Mouse (Mus musculus) limb, embryonic 11.5 days (tissue): Measurements from ENCODE around the gene Arhgap22. TPM values are rescaled to one million over a fixed set of nuclear protein-coding genes. Genes with fewer than 3 reads are reported as not detected.

Experiments used
- ATAC-seq: fragments of 200-750 bp; cut with Nextera tagmentation; 2 replicates; pipeline ENCODE4 v1.8.0; 2017; ENCODE audit warnings: low read depth; ENCODE audit not compliant: insufficient number of reproducible peaks, low FRiP score, low TSS enrichment
- DNase-seq: peaks from one replicate; pipeline ENCODE4 v3.0.0-alpha.2; 2015; ENCODE audit warnings: low spot score
- H3K27ac ChIP-seq: fragments of 300-500 bp; sonication (generic); replicated peaks from 2 replicates; pipeline ENCODE4 v1.5.1; 2014; ENCODE audit warnings: low read depth, mild to moderate bottlenecking, low read length
- H3K27me3 ChIP-seq: fragments of 300-500 bp; sonication (generic); 2 replicates; pipeline ENCODE4 v1.6.1; 2014; ENCODE audit warnings: mild to moderate bottlenecking, low read length, mixed read lengths; ENCODE audit not compliant: control insufficient read depth, insufficient read depth
- H3K36me3 ChIP-seq: fragments of 300-500 bp; sonication (generic); 2 replicates; pipeline ENCODE4 v1.6.1; 2014; ENCODE audit warnings: mild to moderate bottlenecking, low read length, moderate library complexity, mixed read lengths; ENCODE audit not compliant: control insufficient read depth, insufficient read depth
- H3K4me1 ChIP-seq: fragments of 300-500 bp; sonication (generic); 2 replicates; pipeline ENCODE4 v1.6.1; 2014; ENCODE audit warnings: low read length, mixed read lengths; ENCODE audit not compliant: control insufficient read depth, insufficient read depth
- H3K4me2 ChIP-seq: fragments of 300-500 bp; sonication (generic); 2 replicates; pipeline ENCODE4 v1.6.1; 2014; ENCODE audit warnings: low read depth, mild to moderate bottlenecking, moderate library complexity; ENCODE audit not compliant: severe bottlenecking
- H3K4me3 ChIP-seq: fragments of 300-500 bp; sonication (generic); 2 replicates; pipeline ENCODE4 v1.5.1; 2014; ENCODE audit warnings: low read depth, low read length
- H3K9ac ChIP-seq: fragments of 300-500 bp; sonication (generic); 2 replicates; pipeline ENCODE4 v1.6.1; 2014; ENCODE audit warnings: mild to moderate bottlenecking, low read length
- H3K9me3 ChIP-seq: fragments of 300-500 bp; sonication (generic); 2 replicates; pipeline ENCODE4 v1.6.1; 2016; ENCODE audit warnings: low read length; ENCODE audit not compliant: control insufficient read depth
- WGBS: fragments of 180-500 bp; shearing (Covaris S2); extraction: QIAGEN DNeasy Blood & Tissue Kit; methylation state at CpG from one replicate; pipeline ENCODE4 v1.1.7; 2014; 5-methylcytosine and 5-hydroxymethylcytosine counted together
- polyA plus RNA-seq: library from polyadenylated mRNA; unstranded; fragments of >200 nt; fragmentation: Nextera tagmentation; extraction: Ambion mirVana; gene quantifications from 2 replicates; pipeline ENCODE4 v1.2.1, GENCODE M21; 2014

Arhgap22 gene
- polyA plus RNA-seq, 1 experiment from 2014 or later, result 2.7 TPM

GRCm38 (mm10) chr14:33377211-33377610 is 163.4 kb downstream of the Arhgap22 start:
- no peaks in the 10 kb centered on the region for H3K9me3 ChIP-seq
- 88% methylated on average over 3 of the region's 3 CpGs for WGBS
- no peak overlapping the region for H3K4me2 ChIP-seq
- no peaks in the 10 kb centered on the region for H3K4me1 ChIP-seq
- no peak overlapping the region for H3K4me3 ChIP-seq
- peaks cover 2% of the 10 kb centered on the region; the same call in 1 of the 2 replicates for H3K36me3 ChIP-seq
- no peak for DNase-seq
- H3K27me3 ChIP-seq, result no peaks in the 10 kb centered on the region
- no peak overlapping the region for H3K27ac ChIP-seq
- H3K9ac ChIP-seq, result no peak overlapping the region
- ATAC-seq, result no peak

- no peak overlapping the region for H3K9ac ChIP-seq
- no peaks in the 10 kb centered on the region for H3K9me3 ChIP-seq
- no peak overlapping the region for H3K4me3 ChIP-seq
- WGBS, result 86% methylated on average over 5 of the region's 5 CpGs
- no peak overlapping the region for H3K27ac ChIP-seq
- no peaks in the 10 kb centered on the region for H3K27me3 ChIP-seq
- H3K36me3 ChIP-seq, result peaks cover 4% of the 10 kb centered on the region; the same call in 1 of the 2 replicates
- H3K4me1 ChIP-seq, result no peaks in the 10 kb centered on the region
- no peak overlapping the region for H3K4me2 ChIP-seq
- ATAC-seq, result no peak
- no peak for DNase-seq
Measured at GRCm38 (mm10) chr14:33378723-33379122, 164.9 kb downstream of the Arhgap22 start.

- Histone ChIP-seq H3K9ac (no peak overlapping the region), H3K4me2 (no peak overlapping the region), H3K36me3 (peaks cover 5% of the 10 kb centered on the region; the same call in 1 of the 2 replicates), H3K27me3 (no peaks in the 10 kb centered on the region), H3K4me1 (no peaks in the 10 kb centered on the region), H3K27ac (no peak overlapping the region), H3K4me3 (no peak overlapping the region), H3K9me3 (no peaks in the 10 kb centered on the region)
- DNase-seq (no peak), ATAC-seq (no peak)
- 90% methylated on average over 6 of the region's 6 CpGs for WGBS
Measured at GRCm38 (mm10) chr14:33380830-33381457, 167.1 kb downstream of the Arhgap22 start.

- Histone ChIP-seq H3K4me3 (no peak overlapping the region), H3K9me3 (no peaks in the 10 kb centered on the region), H3K27me3 (no peaks in the 10 kb centered on the region), H3K36me3 (peaks cover 6% of the 10 kb centered on the region), H3K4me2 (no peak overlapping the region), H3K4me1 (no peaks in the 10 kb centered on the region), H3K27ac (no peak overlapping the region), H3K9ac (no peak overlapping the region)
- ATAC-seq (no peak), DNase-seq (no peak)
- WGBS, result 89% methylated on average over 5 of the region's 5 CpGs
Measured at GRCm38 (mm10) chr14:33398065-33398860, 184.4 kb downstream of the Arhgap22 start.

- Histone ChIP-seq H3K4me1 (no peaks in the 10 kb centered on the region), H3K4me3 (no peak overlapping the region), H3K27ac (no peak overlapping the region), H3K9ac (no peak overlapping the region), H3K9me3 (no peaks in the 10 kb centered on the region), H3K4me2 (no peak overlapping the region), H3K27me3 (no peaks in the 10 kb centered on the region), H3K36me3 (peaks cover 6% of the 10 kb centered on the region)
- 89% methylated on average over 3 of the region's 3 CpGs for whole genome bisulfite sequencing
- DNase-seq (no peak), ATAC-seq (no peak)
Measured at GRCm38 (mm10) chr14:33400019-33400418, 186.2 kb downstream of the Arhgap22 start.

- Histone ChIP-seq H3K4me1 (no peaks in the 10 kb centered on the region), H3K27ac (no peak overlapping the region), H3K4me3 (no peak overlapping the region), H3K4me2 (no peak overlapping the region), H3K36me3 (peaks cover 6% of the 10 kb centered on the region), H3K27me3 (no peaks in the 10 kb centered on the region), H3K9ac (no peak overlapping the region), H3K9me3 (no peaks in the 10 kb centered on the region)
- 100% methylated on average over 1 of the region's 1 CpGs for WGBS
- no peak for DNase-seq
- no peak for ATAC-seq
Measured at GRCm38 (mm10) chr14:33402331-33402730, 188.5 kb downstream of the Arhgap22 start.

GRCm38 (mm10) chr14:33415746-33416145 is 201.9 kb downstream of the Arhgap22 start:
- H3K27ac ChIP-seq, result no peak overlapping the region
- ATAC-seq (no peak), DNase-seq (no peak)
- no peaks in the 10 kb centered on the region for H3K27me3 ChIP-seq
- no peaks in the 10 kb centered on the region for H3K36me3 ChIP-seq
- no peak overlapping the region for H3K4me3 ChIP-seq
- 90% methylated on average over 1 of the region's 1 CpGs for WGBS
- H3K4me1 ChIP-seq, result no peaks in the 10 kb centered on the region
- no peaks in the 10 kb centered on the region for H3K9me3 ChIP-seq
- H3K4me2 ChIP-seq, result no peak overlapping the region
- no peak overlapping the region for H3K9ac ChIP-seq

- H3K27ac ChIP-seq, result no peak overlapping the region
- no peaks in the 10 kb centered on the region for H3K27me3 ChIP-seq
- H3K4me3 ChIP-seq, result no peak overlapping the region
- H3K9me3 ChIP-seq, result no peaks in the 10 kb centered on the region
- ATAC-seq (no peak), DNase-seq (no peak)
- no peak overlapping the region for H3K9ac ChIP-seq
- H3K36me3 ChIP-seq, result no peaks in the 10 kb centered on the region
- no peak overlapping the region for H3K4me2 ChIP-seq
- no peaks in the 10 kb centered on the region for H3K4me1 ChIP-seq
- WGBS, result 90% methylated on average over 3 of the region's 3 CpGs
Measured at GRCm38 (mm10) chr14:33418311-33418909, 204.6 kb downstream of the Arhgap22 start.
